Mouse (Mus musculus): ENCODE measurements around the gene Fam213b. TPM values are rescaled to one million over a fixed set of nuclear protein-coding genes. Genes with fewer than 3 reads are reported as not detected.

Fam213b gene
- 100 to 1,000 TPM in 2 of 4 experiments, 10 to 100 TPM in 2; 21.8 to 161 (median 71.6) TPM for total RNA-seq (2022)

DNA sequence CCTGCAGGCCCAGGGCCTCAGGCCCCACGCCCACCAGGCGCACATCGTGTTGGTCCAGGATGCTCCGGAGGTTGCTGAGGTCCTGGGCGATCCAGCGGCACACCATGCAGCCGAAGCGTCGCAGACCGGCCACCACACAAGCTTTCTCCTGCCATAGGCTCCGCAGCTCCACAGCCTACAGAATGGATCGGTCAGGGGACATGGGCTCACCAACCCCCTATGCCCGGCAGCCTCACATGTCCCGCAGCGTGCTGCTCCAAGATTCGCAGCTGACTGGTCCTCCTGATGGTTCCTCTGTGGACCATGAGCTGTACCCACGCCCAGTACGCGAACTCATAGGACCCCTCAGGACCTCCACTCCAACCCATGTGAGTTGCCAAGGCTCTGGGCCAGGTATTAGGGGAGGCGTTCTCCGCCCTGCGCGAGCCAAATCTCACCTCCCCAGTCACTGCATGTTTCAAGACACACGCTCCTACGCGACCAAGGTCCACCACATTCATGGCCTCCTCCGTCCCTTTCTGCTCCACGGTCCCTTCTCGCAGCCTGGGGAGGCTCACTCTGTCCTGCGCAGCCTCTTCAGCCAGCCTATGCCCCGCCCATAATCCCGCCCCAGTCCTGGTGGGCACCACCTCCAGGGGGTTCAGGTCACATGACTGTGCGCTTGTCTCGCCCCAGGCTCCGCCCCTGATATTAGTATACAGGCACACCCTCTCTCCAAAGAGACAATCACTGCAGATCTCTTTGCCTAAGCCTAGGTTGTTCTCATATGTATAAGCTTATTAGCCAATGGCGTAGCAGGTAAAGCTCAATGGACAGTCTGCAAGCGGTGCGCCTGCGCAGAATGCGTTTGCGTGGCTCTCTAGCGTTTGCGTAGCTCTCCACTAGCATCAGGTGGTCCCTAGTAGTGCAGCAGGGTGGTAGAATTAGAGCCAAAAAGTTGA, at the start of gene Fam213b:
TSS of gene Fam213b (minus strand) at position 630 of the 941 bp plus-strand sequence.
- peak; percentile 86 for DNase-seq

DNA sequence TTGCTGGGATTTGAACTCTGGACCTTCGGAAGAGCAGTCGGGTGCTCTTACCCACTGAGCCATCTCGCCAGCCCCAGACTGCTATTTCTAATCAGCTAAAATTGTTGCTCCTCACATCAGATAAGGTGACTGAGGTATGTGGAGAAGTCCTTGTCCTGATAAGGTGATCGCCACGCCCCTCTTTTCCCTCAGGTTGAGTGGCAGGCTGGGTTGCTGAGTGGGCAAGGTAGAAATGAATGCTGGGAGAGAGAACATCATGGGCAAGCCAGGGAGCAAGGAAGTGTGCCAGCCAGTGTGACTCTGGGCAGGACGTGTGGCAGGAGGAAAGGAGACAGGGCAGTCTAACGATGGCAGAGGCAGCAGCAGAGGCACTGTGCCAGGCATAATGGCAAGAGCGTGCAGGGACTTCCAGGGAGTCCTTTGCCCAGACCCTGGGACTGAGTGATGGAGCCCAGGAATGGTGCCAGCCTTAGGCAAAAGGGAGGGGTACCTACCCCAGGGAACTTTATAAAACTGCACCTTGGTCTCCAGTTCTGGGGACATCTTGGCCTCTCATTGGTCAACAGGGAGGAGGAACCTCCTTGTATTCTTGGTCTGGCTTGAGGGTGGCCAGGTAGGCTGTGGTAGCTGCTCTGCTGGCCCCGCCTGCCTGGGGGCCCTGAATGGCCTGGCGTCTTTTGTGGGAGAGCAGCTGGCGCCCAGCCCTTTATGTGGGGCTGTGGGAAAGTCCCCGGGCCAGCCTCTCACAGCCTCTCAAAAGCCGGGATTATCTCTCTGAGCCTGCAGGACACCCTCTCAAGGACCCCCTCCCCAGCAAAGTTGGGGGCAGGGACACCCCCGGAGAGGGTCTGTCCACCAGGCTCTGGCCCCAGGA, 49.4 kb upstream of the Fam213b start:
- DNase-seq: no peak

DNA sequence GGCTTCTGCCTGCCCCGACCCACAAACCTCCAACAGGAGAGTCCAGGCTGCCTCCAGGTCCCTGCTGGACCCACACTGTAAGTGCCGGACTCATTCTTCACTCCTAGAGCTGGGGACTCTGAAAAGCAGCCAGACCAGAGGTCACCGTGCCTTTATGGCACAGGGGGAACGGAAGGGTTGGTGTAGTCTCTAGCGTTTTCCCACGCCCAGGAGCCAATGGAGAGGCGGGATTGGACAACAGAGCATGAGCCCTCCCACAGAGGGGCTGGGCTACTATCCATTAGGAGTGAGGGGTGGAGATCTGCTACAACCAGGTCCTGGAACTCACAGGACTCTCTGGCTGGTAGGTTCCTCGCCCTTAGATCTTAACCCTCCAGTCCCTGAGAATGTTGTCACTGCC, 47.4 kb upstream of the Fam213b start:
- DNase-seq: peak; percentile 70

DNA sequence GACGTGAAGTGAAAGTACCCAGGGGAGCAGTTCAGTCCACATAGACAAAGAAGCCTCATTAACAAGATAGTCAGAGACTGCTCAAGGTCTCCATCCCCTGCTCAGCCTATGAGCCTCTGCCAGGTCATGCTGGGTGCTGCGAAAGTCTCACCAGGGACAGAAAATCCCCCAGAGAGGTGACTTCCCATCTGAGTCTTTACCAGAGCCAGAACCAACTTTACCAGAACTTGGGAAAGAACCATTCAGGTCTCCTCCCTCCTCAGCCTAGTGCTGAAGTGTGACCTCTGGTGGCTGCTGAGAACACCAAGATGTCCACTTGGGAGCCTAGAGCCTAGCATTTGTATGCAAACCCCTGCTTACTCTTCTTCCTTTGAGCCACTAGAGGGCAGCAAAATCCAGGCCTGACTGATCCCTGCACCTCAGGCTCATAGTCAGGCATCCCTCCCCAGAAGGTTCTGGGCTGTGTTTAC, 45.2 kb upstream of the Fam213b start:
- DNase-seq: peak; percentile 76

DNA sequence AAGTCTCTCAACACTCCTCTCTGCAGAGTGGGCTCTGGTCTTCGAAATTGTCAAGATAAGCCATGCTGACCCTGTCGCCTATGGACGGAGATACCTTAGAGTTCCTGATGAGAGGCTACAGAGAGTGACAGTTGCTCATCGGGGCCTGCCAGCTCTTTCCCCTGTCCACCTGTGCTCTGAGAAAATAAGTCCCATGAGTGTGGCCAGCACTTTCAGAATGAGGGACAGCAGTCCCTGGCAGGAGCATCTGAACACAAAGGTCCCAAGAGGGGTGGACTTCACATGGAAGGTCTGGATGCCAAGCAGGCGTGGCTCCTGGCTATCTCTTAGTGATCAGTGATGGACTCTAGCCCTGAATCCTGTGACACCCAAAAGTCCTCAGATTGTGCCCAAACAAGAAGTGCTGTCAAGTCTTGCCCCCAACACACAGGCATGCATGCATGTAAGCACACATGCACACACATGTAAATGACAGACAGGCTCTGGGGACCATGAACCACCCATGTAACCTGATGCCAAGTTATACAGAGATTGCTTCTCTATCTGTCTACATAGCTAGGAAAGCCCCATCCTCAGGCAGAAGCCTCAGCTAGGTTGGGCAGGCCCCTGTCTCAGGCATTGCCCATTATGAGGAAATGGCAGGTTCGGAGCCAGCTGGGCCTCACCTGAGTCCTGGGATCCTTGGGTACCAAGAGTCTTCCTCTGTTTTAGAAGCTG, 44.5 kb upstream of the Fam213b start:
- DNase-seq: no peak

DNA sequence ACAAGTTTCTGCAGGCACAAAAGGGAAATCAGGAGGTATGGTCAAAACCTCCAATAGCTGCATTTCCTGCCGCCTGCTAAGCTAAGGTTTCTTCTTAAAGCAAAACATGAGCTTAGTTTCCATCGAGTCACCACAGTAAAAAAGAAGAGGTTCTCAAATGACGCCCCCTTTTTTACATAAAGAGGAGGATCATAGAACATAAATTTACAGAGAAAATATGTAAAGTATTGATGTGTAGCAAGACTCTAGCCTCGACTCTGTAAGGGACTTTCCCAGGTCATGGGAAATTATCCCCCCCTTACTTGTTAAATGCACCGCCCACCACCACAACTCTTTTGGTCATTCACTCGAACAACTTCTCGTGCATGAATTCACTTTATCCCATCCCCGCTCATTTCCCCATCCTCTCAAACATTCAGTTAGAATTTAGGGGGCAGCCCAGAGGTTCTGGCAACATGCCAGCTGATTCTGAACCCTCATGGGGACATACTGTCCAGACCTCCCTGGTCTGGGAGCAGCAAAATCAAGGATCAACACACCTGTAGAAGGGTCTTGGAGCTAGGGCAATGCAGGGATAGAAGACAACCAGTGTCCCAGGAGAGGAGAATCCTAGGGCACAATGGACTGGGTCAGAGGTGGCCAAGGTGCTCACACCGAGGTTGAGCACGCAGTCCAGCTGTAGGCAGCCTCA, 43.8 kb upstream of the Fam213b start:
- no peak for DNase-seq

DNA sequence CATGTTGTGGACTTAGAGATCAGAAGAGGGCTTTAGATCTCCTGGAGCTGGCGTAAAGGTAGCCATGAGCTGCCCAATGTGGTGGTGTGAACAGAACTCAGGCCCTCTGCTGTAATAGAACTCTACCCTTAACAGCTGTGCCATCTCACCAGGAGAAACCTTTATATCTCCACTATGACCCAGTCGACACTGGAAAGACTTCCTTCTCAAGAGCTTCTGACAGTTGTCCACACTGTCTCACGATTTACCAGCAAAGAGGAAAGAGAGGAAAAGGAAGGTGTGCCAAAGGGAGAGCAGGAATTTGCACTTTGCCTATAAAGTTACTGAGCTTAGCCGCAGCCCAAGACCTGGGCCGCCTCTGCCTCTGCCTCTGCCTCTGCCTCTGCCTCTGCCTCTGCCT, 42.9 kb upstream of the Fam213b start:
- DNase-seq: no peak

DNA sequence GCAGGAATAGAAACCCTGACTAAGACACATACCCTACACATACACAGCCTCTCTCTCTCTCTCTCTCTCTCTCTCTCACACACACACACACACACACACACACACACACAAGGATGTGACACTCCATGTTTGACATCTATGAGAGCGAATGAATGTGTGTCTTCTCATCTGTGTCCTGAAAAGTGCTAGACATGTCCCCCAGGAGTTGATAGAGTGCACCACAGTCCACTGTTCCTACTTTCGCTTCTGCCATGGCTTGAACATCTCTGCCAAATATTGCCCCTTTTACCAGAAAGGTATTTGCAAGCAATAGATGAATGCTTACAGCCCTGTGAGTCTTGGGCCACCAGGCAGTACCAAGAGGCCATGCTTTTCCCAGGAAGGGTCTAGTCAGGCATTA, 41.2 kb upstream of the Fam213b start:
- no peak for DNase-seq

DNA sequence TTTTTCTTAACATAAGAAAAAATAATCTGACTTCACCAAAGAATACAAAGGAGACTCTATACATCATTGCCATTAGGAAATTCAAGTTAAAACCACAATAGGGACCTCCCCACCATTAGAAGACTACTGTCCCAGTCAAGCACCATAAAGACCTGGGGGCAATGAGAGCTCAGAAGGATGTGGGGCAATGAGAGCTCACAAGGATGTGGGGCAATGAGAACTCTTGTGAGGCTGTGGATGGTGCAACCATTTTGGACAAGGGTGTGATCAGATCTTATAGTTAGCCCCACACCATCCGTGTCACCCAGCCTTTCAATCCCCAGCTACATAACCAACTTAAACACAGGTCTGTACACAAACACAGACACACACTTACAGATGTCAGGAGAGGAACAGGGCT, 38.8 kb upstream of the Fam213b start:
- DNase-seq: no peak

DNA sequence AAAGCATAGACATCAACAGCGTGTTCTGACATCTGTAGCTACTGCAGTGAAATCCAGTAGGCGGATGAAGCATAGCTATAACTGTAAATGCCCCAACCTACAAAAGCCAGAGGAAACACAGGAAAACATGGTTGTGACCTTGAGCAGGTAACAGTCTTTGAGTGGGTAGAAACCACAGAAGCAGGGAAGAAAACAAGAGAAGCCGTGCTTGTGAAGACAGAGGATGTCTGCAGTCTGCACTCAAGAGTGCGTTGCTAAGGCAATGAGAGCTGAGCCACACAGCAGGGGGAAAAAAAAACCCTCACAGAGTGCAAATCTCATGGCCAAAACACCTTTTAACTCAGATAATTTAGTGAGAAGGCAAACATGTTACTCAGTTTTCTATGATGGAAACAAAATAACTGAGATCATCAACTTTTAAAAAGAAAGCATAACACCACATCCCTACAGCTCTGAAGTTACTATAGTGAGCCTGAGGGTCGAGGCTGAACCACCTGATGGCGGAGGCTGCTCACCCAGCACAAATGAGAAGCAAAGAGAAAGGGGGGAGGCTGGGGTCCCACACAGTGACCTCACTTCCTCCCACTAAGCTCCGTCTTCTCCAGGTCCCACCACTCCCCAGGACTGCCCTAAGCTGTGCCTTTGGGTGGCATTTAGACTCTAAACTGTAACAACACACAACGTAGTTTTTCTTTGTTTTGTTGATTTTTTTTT, 37.8 kb upstream of the Fam213b start:
- no peak for DNase-seq

DNA sequence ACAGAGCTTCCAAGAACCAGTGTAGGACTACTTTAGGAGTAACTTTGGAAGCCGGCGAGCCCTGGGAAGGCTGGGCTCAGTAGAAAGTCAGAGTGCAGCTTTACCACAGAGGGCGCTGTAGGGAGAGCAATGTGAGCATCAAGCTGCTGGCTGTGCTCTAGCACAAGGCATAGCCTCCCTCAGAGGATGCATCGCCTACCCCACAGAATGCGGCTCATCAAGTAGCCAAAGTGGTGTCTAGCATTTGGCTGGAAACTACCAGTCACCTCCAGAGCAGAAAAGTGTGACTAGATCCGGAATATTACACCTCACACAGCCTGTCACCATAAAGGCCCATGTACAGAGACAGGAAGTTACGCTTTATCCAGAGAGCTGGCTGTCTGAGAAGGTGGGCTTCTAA, 36.9 kb upstream of the Fam213b start:
- DNase-seq: no peak

DNA sequence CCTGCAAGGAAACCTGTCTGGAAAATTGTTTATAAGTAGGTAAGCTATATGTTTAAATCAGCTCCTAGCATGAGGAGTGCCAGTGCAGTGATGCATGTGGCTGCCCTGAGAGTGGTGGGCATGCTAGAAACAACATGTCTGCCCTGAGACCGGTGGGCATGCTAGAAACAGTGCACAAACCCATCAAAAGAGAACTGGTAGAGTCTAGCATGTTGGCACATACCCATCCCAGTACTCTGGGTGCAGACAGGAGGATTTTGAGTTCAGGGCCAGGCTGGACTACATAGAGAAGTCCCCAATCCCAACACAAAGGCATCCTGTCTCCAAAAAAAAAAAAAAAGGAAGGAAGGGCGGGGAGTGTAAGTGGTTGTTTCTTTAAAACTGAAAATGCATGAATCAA, 35.9 kb upstream of the Fam213b start:
- no peak for DNase-seq

DNA sequence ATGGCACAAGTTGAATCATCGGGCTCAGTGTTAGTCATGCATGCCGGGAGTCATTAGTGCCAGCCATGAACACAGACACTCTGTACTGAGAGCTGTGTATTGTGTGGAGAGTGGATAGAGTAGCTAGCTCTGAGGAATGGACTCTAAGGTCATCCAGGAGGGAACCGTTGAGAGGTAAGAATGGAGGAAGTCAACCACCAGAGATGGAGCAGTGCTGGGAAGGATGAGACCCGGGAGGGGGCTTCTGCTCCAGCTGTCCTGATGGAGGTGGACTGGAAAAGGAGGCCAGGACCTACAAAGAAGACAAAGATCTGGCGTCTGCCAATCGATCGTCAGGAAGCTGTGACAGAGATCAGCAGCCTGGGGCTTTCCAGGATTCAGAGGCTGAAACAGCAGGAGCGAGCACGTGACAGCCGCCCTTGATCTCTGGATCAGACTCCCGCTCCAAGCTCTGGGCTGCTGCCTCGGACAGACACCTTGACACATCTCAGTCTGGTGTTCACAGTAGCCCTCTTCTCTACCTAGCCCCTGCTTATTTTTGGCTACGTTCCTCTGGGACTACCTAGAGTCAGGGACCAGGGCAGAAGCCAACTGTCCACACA, 34.5 kb upstream of the Fam213b start:
- no peak for DNase-seq

DNA sequence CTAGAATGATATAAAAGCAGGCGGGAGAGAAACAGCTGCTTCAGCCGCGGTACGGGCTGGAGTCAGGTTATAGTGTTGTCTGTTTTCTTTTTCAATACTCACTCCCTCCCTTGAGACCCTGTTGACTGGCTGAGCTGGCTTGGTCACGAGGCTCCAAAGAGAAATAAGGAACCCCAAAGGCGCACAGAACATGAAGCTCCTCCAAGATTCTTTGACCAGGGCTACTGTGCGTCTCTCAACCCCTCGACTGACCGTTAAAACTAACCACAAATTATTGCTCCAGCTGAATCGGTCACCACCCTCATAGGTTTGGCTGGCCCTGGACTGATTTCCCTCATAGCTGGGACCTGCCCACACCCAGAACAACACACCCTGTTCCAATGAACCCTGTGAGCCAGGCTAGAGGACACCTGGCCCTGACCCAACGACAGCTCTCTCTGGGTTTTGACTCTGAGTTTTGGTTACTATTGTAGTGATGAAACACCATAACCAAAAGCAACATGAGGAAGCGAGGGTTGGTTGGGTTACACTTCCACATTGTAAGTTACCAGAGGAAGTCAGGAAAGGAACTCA, 30.2 kb upstream of the Fam213b start:
- DNase-seq: no peak

DNA sequence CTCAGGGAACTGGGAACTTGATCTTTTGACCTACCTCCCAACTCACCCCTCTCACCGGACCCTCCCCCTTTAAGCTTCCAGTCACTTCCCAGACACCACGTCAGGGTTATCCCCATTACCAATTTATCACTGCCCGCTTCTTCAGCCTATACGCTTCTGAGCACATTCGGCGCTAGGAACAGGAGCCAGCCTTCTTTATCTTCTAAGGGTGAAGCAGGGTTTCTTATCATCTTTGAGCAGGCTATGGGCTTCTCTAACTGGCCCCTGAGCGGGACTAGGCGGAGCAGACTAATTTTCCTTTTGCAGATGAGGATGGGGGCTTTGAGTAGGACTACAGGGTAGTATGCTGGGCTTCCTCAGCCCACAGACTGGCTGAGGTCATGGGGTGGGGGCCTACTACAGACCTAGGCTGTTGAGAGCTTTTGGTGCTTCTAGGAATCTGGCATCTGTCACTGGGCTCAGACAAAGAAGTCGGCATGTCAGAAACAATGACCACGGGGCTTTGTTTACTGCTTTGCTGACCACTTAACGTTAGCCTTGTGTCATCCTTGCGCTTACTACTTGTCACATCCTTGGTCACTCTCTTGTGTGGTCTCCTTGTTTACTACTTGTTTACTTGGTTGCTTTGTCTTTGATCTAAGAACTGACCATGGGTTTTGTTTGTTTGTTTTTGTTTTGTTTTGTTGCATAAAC, 29.6 kb upstream of the Fam213b start, which contains the start of gene Tnfrsf14:
TSS of gene Tnfrsf14 (minus strand) at position 169 of the 693 bp plus-strand sequence.
- DNase-seq: no peak

DNA sequence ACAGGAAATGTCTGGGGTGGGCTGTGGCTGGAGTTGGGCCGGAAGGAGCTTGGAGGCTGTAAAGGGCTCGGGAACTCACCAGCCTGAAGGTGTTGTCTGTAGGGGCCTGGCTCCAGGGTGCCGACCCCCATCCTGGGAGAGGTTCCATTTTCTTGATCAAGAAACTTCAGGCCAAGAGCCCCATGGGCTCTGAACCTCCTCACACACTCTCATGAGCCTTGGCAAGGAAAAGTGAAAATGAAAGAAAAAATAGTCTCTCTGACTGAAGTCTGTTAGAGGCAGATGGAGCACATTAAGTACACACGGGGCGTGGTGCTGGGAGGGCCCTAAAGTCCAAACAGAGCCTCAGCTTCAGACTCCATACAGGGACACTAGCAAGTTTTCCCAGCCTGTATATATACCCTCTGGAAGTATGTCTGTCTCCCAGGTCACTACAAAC, 29.0 kb upstream of the Fam213b start:
- DNase-seq: no peak

DNA sequence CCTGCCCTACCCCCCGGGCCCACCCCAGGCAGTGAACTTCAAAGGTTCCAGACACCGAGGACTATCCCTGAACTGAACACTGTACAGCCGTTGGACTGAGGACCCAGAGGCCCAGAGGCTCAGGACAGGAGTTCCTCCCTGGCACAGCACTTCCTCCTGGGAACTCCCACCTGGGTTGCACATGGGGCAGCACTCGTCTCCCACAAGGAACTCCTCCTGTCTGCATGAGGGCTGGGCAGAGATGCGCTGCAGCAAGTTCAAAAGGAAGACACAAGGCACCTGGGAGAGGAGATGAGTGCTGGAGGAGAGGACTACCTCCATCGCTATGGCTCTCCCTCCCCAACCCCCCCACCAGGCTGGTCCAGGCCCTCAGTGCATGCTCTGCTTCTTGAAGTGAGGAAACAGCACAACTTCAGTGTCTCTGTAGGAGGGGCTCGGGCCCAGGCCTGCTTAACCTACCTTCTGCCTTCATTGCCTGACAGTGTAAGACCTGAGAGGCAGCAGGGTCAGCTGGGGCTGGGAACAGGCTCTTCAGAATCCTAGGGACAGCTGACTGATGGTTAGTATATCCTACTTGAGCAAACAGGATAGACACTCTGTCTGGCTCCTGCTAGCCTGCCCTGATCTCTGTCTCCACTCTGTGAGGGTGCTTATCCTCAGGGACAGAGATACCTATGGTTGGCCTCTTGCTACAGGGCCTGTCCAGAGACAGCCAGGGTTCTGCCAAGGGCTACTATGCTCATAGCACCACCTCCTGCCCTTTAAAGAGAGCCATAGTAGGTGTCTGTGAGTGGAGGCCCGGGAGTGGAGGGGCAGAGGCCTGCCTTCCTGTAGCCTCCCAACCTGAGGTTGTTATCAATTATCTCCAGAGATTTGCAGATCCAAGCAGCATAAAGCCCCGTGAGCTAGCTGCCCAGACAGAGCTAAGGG, 28.3 kb upstream of the Fam213b start:
- no peak for DNase-seq

DNA sequence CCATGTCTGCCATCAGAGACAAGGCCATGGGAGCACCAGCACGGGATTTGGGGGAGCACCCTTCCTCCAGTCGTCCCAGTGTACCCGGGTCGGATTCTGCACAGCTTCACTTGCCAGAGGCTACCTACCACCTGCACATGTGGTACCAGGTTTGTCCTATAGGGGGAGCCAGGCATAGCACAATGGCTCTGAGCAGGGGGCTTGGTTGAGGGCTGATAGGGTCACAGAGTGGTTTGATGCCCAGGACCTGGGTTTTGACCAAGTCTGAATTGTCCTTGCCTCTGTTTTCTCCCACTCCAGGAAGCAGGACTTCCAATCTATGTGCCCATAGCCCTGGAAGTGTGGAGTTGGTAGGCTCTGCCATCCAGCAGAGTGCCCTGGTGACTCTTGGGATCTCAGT, 26.5 kb upstream of the Fam213b start:
- DNase-seq: no peak

Data from adrenal gland, adult 8-10 months (tissue).